Comparison of ENCODE assay signal across 18 mouse cellular contexts in genomic region chr10:34532507-34532906, GRCm38 (mm10). TPM values are rescaled to one million over a fixed set of nuclear protein-coding genes. Genes with fewer than 3 reads are reported as not detected.
DNase-seq lines count a peak whose midpoint lies in the region; ATAC-seq lines count a peak whose summit lies in the region.
"Had no signal": no experiment of that assay in that cellular context is flagged by ENCODE, and none has a peak within 500 bp of the region (broad histone marks: within the 10 kb centered on the region; RNA-seq: fewer than 3 reads in every experiment).

No protein-coding gene starts in this region.

- no peak overlapping the region for H3K9ac ChIP-seq in embryonic facial prominence, embryonic 11.5 days (replicated peaks; ENCODE audit: low read length)
- no peak overlapping the region for H3K9ac ChIP-seq in embryonic facial prominence, embryonic 13.5 days
- H3K9ac ChIP-seq: heart, embryonic 13.5 days; limb, embryonic 12.5 days; liver, embryonic 15.5 days; midbrain, embryonic 15.5 days had no signal

- peak; percentile 14 for DNase-seq in embryonic facial prominence, embryonic 11.5 days (ENCODE audit: low spot score)
- DNase-seq in embryonic facial prominence, embryonic 10.5 days (ENCODE audit: low spot score), result no peak
- peak; percentile 20 for DNase-seq in lung, postnatal 25 days (ENCODE audit: low spot score)
- DNase-seq in lung, postnatal 10 days, result no peak
- DNase-seq in retina, postnatal 7 days (ENCODE audit: low read depth, low spot score), result peak; percentile 4
- DNase-seq in natural killer cell, adult 2 months (ENCODE audit: low spot score in 2 of 2), result no peak
- DNase-seq in adrenal gland, postnatal 4 days (ENCODE audit: low spot score in 2 of 2), result no peak
- DNase-seq: cerebellum, adult 11-12 months; gastrocnemius, postnatal 14 days; heart, postnatal 4 days; right cerebral cortex, postnatal 4 days had no signal

- no peaks in the 10 kb centered on the region for H3K4me1 ChIP-seq in embryonic facial prominence, embryonic 11.5 days (ENCODE audit: control insufficient read depth, insufficient read depth, low read length)
- no peaks in the 10 kb centered on the region for H3K4me1 ChIP-seq in embryonic facial prominence, embryonic 10.5 days
- H3K4me1 ChIP-seq in embryonic facial prominence, embryonic 13.5 days, result 0 out of 2 replicates have a peak, but pooled peaks cover 2% of the 10 kb centered on the region
- H3K4me1 ChIP-seq: heart, embryonic 13.5 days; limb, embryonic 12.5 days; liver, embryonic 15.5 days; midbrain, embryonic 15.5 days had no signal

- H3K4me2 ChIP-seq in embryonic facial prominence, embryonic 11.5 days (ENCODE audit: low read depth, low read length), result no peak overlapping the region
- no peak overlapping the region for H3K4me2 ChIP-seq in embryonic facial prominence, embryonic 13.5 days
- H3K4me2 ChIP-seq: heart, embryonic 13.5 days; limb, embryonic 12.5 days; liver, embryonic 15.5 days; midbrain, embryonic 15.5 days had no signal

- no peaks in the 10 kb centered on the region for H3K27me3 ChIP-seq in embryonic facial prominence, embryonic 11.5 days (ENCODE audit: control insufficient read depth, insufficient read depth, low read length)
- H3K27me3 ChIP-seq in embryonic facial prominence, embryonic 10.5 days (replicated peaks; ENCODE audit: low read depth, poor library complexity, severe bottlenecking), result no peaks in the 10 kb centered on the region
- no peaks in the 10 kb centered on the region for H3K27me3 ChIP-seq in embryonic facial prominence, embryonic 13.5 days
- H3K27me3 ChIP-seq: heart, embryonic 13.5 days; limb, embryonic 12.5 days; liver, embryonic 15.5 days; midbrain, embryonic 15.5 days had no signal

- no peak overlapping the region for H3K27ac ChIP-seq in embryonic facial prominence, embryonic 11.5 days (replicated peaks; ENCODE audit: low read depth, low read length)
- no peak overlapping the region for H3K27ac ChIP-seq in embryonic facial prominence, embryonic 10.5 days (replicated peaks)
- peak overlapping the region; percentile 48; the same call in 1 of the 2 replicates for H3K27ac ChIP-seq in embryonic facial prominence, embryonic 13.5 days
- H3K27ac ChIP-seq: heart, embryonic 13.5 days; limb, embryonic 12.5 days; liver, embryonic 15.5 days; midbrain, embryonic 15.5 days had no signal

- no peak overlapping the region for H3K4me3 ChIP-seq in embryonic facial prominence, embryonic 11.5 days (ENCODE audit: low read depth, low read length)
- no peak overlapping the region for H3K4me3 ChIP-seq in embryonic facial prominence, embryonic 10.5 days
- no peak overlapping the region for H3K4me3 ChIP-seq in embryonic facial prominence, embryonic 13.5 days
- H3K4me3 ChIP-seq: heart, embryonic 13.5 days; limb, embryonic 12.5 days; liver, embryonic 15.5 days; midbrain, embryonic 15.5 days had no signal

- no peaks in the 10 kb centered on the region for H3K36me3 ChIP-seq in embryonic facial prominence, embryonic 11.5 days (replicated peaks; ENCODE audit: control insufficient read depth, insufficient read depth, low read depth, low read length)
- H3K36me3 ChIP-seq in embryonic facial prominence, embryonic 10.5 days (replicated peaks), result no peaks in the 10 kb centered on the region
- no peaks in the 10 kb centered on the region for H3K36me3 ChIP-seq in embryonic facial prominence, embryonic 13.5 days
- H3K36me3 ChIP-seq: heart, embryonic 13.5 days; limb, embryonic 12.5 days; liver, embryonic 15.5 days; midbrain, embryonic 15.5 days had no signal

- H3K9me3 ChIP-seq in embryonic facial prominence, embryonic 11.5 days (replicated peaks; ENCODE audit: control insufficient read depth, low read length), result no peaks in the 10 kb centered on the region
- H3K9me3 ChIP-seq in embryonic facial prominence, embryonic 10.5 days, result no peaks in the 10 kb centered on the region
- no peaks in the 10 kb centered on the region for H3K9me3 ChIP-seq in embryonic facial prominence, embryonic 13.5 days
- H3K9me3 ChIP-seq: heart, embryonic 13.5 days; liver, embryonic 15.5 days; midbrain, embryonic 15.5 days had no signal

- no peak for ATAC-seq in embryonic facial prominence, embryonic 11.5 days (replicated peaks; ENCODE audit: insufficient number of reproducible peaks, low FRiP score, low TSS enrichment, low read depth)
- no peak for ATAC-seq in embryonic facial prominence, embryonic 13.5 days (ENCODE audit: insufficient number of reproducible peaks, insufficient read depth, low FRiP score, low TSS enrichment, low read depth)
- ATAC-seq: activated CD4-positive, CD25-positive, alpha-beta regulatory T cell, adult 4 months; midbrain, embryonic 15.5 days had no signal

- WGBS in embryonic facial prominence, embryonic 11.5 days, result 69% methylated on average over 1 of the region's 1 CpGs
- WGBS in embryonic facial prominence, embryonic 10.5 days, result 50% methylated on average over 1 of the region's 1 CpGs
- WGBS in embryonic facial prominence, embryonic 13.5 days, result 32% methylated on average over 1 of the region's 1 CpGs

RNA-seq across cellular contexts. Expression of gene Frk, which starts 49.3 kb away (rescaled TPM):
- 11.1 and 11.2 TPM in 2 replicates for polyA plus RNA-seq in embryonic facial prominence, embryonic 11.5 days (2014; fragmentation: Nextera tagmentation; extraction: Ambion mirVana)
- polyA plus RNA-seq in embryonic facial prominence, embryonic 10.5 days (2016; fragmentation: Nextera tagmentation; extraction: Ambion mirVana), result 5.0 and 6.1 TPM in 2 replicates
- 15.6 and 18.0 TPM in 2 replicates for polyA plus RNA-seq in embryonic facial prominence, embryonic 13.5 days (2015; fragmentation: Nextera tagmentation; extraction: Ambion mirVana)
- 10 to 100 TPM; 17.0 to 19.0 TPM for total RNA-seq in adrenal gland, postnatal 4 days (2021)
- total RNA-seq: megakaryocyte, adult 5-6 weeks had no signal

Comparison
In these comparisons a context has a peak if more than half of its experiments do, and no peak if none do; other contexts are left out.
1. DNase-seq: peak in embryonic facial prominence, embryonic 11.5 days (single experiment), lung, postnatal 25 days (single experiment) and retina, postnatal 7 days (single experiment); none in embryonic facial prominence, embryonic 10.5 days (single experiment), lung, postnatal 10 days (single experiment), natural killer cell, adult 2 months (0 of 2) and adrenal gland, postnatal 4 days (0 of 2).